Mouse (Mus musculus) naive thymus-derived CD4-positive, alpha-beta T cell, adult 2 months (primary cell): ENCODE results near the gene Olfr1161.
"Not testable (repeated sequence)": the region's sequence is repeated elsewhere in the genome, so short reads cannot be mapped to it uniquely, and the experiment has no call there.

Source experiments
- DNase-seq: peaks from one replicate; pipeline ENCODE4 v3.0.0-alpha.2; 2011; ENCODE audit warnings: low read depth

The Olfr1161 gene

DNA sequence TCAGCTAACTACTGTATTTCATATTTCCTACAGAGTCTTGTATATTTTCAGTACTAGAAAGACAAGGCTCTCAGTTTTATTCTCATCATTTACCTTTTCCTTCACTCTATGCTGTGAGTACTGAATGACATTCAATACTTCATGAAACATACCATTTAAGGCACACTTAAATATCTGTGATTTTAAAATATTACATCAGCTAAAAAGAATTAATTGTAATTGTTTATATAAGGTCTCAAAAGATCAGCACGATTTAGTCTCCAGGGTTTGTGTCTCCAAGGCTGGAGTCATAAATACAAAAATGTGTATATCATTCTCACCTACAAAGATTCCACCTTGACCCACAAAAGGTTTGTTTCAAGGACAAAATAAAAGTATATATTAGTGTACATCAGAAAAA lies at the start of gene Olfr1161:
Gene Olfr1161 (plus strand): TSS at position 301 of the 400 bp plus-strand sequence.
- not testable (repeated sequence) for DNase-seq

DNA sequence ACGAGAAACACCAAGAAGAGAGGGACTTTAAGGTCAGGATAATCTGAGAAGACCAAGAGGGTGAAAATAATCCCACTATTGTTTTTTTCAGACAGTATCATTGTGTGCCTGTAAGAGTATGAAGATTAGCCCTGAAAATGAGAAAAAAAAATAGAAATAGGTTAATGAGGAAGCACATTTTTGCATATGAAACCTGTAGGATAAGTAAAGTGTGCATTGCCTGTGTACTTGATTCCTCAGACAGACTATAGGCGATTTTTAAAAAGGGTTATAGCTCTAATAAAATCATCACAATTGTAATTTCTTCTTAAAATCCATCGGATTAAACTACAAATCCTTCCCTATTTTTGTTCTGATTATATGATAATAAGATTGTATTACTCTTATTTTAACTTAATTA lies 48.0 kb upstream of the Olfr1161 start, which contains the start of gene Olfr74:
Gene Olfr74 (minus strand): TSS at position 101 of the 400 bp plus-strand sequence.
- DNase-seq, result no peak

DNA sequence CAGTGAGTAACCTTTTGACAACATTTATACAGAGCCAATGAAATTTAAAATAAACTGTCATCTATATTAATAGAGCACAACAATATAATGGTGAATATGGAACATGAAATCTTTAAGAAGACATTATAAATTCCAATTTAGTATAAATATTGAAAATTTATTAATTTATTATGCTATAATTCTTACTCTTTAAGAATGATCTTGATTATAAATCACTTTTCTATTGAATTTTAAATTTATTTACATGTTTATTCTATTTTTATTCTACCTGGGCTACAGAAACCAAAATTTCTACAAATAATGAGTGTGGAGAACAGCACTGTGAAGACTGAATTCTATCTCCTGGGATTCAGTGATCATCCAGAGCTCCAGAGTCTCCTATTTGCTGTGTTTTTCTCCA lies 32.8 kb upstream of the Olfr1161 start, which contains the start of gene Olfr1158:
Gene Olfr1158 (plus strand): TSS at position 301 of the 400 bp plus-strand sequence.
- no peak for DNase-seq

DNA sequence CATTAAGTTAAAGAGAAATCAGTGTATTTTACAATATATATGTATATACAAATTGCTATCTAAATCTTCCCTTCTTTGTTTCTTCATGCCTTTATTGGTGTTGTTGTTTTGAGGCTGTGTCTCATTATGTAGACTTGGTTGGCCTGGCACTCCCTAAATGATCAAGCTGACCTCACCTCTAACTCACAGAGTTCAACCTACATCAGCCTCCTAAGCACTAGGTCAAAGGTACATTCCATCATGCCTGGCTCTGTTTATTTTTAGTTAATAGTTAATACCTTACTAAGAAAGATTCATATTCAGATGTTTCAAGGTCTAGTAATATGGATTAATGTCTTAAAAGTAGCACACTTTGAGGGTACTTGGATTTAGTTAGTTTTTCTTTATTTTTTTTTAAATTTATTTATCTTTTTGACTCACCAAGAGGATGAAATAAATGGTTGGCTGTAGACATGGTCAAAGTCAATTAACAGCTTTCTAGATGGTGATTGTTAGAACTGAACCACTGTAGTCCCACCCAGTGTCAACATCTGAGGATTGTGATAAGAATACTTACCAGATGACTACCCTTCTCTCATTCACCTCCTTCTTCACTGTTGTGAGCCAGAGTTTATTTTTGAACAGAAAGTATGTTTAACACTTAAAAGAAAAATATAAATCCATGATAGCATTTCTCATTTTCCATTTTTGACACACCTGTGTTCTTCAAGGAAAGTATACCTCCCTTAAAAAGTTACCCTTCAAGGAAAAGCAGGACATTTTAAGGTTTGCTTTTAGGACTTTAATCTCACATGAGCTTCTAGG lies 14.9 kb upstream of the Olfr1161 start, which contains the start of gene Olfr1160:
Gene Olfr1160 (minus strand): TSS at position 754 of the 804 bp plus-strand sequence.
- DNase-seq, result no peak

DNA sequence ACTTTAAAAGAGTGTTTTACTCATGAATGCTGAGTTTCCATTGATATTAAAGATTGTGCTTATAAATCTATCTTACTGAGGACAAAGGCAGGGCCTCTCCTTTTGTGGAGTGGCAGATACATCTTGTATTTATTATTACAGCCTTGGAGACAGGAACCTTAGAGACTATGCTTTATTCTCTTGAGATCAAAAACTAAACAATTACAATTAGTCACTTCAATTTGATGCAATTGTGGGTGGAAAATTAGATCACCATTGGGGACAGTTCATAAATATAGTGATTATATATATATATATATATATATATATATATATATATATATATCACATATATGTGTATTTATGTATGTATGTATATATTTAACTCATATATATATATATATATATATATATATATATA lies 15.0 kb downstream of the Olfr1161 start, which contains the start of gene Olfr73:
Gene Olfr73 (minus strand): TSS at position 101 of the 400 bp plus-strand sequence.
- no peak for DNase-seq

DNA sequence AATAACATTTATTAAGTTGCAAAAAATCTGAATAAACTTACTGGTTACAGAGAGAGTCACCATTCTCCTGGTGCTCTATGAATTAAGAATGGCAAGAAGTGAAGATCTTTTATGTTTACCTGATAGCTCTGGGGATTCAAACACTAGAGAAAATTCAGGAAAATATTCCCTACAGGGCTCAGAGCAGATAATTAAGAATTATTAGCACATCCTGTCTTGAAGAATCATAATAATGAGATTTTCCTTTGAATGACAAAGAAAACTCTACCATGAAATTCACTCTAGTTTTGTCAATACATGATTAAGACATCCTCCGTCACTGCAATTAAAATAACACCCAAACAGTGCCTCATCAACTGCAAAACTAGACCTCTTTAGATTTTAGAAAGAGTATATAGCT lies 28.5 kb downstream of the Olfr1161 start, which contains the start of gene Olfr1162:
Gene Olfr1162 (minus strand): TSS at position 101 of the 400 bp plus-strand sequence.
- no peak for DNase-seq

DNA sequence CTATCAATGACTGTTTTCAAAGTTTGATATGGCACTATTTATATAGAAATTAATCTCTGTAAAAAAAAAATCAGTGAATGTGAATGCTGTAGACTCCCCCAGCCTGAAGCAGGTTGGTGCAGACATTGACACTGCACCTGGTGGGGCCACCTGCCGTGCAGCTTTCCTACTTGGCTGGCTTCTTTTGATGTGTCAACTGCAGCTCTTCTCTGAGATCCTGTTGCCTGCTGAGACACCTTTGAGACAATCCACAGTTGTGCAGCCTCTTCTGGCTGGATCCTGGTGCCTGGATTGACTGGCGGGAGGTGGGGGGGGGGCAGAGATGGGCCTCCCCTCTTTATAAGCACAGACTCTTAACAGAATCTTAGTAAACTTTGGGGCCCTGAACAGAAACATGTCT lies 41.0 kb downstream of the Olfr1161 start:
- no peak for DNase-seq

DNA sequence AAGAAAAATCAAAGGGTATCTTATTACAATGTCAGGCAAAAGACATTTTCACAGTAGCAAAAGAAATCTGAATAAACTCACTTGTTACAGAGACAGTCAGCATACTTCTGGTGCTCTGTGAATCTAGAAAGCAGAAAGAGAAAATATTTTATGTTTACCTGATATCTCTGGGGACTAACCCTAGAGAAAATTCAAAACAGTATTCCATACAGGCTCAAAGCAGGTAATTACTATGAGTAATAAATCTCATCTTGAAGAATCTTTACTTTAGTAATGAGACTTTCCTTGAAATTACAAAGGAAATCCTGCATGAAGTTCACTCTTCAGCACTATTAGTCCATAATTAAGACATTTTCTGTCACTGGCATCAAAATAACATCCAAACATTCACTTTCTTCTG lies 49.2 kb downstream of the Olfr1161 start, which contains the start of gene Olfr1163:
Gene Olfr1163 (minus strand): TSS at position 101 of the 400 bp plus-strand sequence.
- no peak for DNase-seq
